Mouse (Mus musculus) 416B (cell line): ENCODE measurements around the gene Lbx1.

Experiments
- DNase-seq: peaks from one replicate; pipeline ENCODE4 v3.0.0; 2011; ENCODE audit warnings: low read depth

Gene Lbx1

DNA sequence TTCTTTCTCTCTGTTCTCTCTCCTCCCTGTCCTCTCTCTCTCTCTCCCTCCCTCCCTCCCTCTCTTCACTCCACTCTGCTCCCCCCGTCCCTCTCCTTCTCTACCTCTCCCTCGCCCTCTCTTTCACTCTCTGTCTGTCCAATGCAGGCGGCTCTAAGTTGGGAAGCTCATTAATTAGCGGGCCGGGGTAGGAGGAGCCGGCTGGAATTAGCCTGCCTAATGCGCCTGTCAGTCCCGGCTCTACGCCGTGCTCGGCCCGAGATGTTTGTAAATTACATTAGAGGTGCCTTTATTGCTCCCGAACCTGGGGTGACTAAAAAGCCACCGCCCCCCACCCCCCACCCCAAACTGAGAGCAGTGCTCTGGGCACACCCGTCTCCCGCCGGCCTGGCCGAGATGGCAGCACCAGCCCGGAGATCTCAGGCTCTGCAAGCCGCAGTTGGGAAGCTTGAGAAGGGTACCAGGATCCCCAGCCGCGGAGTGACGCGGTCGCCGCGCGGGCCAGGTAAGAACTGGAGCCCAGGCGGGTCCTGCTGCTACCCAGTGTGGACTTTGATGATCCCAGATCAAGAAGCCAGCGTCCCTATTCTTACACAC lies at the start of gene Lbx1:
Gene Lbx1, minus strand, starts transcription at position 47 of the 597 bp plus-strand sequence.
- DNase-seq = no peak

DNA sequence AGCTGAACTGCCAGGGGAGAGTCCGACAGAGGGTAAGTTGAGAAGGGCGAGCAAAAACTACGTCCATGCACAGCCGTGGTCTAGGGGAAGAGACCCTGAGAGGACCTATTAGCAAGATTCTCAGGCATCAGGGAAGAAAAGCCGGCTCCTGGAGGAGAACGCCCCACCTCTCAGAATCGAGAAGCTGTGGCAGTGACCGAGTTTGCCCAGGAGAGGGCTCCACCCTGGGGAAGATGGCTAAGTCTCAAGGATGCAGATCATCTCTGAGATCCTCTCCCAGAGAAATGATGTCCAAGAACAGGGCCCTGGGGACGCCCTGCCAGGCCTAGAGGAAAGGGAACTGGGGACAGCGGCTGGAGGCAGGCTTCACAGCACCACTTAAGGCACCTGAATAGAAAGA lies 47.7 kb upstream of the Lbx1 start:
- DNase-seq = peak; percentile 21

DNA sequence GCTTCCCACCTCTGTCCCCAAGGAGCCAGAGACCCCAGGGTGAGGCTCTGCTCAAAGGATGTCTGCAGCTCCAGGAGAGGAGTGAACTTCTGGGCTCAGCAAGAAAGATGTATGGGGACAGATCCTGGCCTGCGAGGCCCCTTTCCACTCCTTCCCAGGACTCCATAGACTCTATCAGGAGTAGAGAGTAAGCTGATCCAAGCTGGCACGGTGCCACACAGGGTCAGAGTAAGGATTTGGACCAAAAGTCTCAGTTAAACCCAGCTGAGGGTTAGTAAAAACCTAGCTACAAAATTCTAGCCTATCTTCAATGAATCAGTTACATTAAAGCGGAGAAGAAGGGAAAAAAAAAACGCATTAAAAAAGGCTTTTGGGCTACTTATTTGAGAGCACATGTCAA lies 40.6 kb upstream of the Lbx1 start:
- DNase-seq = no peak

GRCm38 (mm10) chr19:45271986-45272385 lies 36.4 kb upstream of the Lbx1 start:
- DNase-seq = no peak

- no peak for DNase-seq
Observed at GRCm38 (mm10) chr19:45262995-45263394, 27.4 kb upstream of the Lbx1 start.

DNA sequence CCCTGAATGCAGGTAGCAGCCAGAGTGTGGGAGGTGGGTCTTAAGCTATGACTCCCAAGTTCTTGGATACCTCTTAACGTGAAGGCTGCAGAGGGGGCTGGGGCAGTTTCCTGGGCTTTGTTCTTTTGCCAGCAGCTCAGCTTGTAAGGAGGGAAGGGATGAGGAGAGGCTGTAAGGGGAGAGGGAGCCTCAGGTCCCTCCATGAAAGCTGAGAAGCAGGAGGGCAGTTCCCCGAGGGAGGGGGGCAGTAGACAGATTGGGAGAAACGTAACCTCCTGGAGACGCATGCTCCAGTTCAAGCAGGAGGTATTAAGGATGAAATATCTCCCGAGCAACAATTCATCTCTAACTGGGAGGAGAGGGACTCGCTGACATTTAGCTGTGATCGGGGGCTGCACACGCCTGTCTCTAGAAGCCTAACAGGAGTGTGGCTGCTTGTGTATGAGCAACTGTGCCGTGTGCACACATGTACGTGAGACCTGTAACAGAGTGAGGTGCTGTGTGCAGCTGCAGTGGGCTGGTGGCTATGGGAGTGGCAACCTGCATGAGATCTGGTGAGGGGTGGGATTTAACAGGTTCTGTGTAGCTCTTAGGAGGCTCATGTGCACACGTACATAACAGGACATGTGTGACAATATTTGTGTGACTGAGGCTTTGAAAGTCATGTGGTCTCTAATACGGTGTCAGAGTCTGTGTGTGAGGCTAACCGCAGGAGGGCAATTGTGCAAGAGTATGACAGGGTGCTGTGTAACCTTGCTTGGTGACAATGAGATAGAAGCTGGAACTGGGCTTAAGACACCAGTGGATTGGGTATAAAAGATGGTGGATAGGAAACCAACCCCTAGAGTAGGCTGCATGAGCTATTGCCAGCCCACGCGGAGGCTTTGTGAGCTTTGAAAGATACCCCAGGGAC lies 22.1 kb upstream of the Lbx1 start:
- DNase-seq = peak; percentile 79

DNA sequence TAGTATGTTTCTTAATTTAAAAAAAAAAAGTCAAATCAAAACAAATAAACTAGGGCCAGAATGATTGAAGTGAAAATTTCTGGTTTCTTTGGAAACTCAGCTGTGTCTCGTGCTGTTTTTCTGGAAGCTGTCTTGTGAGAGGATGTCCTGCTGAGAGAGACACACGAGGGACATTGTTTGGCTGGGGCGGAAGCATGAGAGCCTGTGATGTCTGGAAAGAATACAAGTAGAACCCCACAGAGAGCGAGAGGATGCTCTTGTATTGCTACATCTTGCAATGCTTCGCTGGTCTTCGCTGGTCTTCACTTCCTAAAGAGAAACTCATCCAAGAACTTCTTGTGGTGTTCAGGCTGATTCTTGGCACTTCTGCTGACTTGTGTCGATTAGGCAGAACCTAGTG lies 19.2 kb upstream of the Lbx1 start:
- no peak for DNase-seq

- DNase-seq = no peak
Observed at GRCm38 (mm10) chr19:45252436-45252835, 16.8 kb upstream of the Lbx1 start.

GRCm38 (mm10) chr19:45248691-45249090 lies 13.1 kb upstream of the Lbx1 start:
- no peak for DNase-seq

GRCm38 (mm10) chr19:45243918-45244700 lies 8.5 kb upstream of the Lbx1 start:
- DNase-seq = peak; percentile 22

GRCm38 (mm10) chr19:45243264-45243602 lies 7.6 kb upstream of the Lbx1 start:
- DNase-seq = no peak

GRCm38 (mm10) chr19:45242348-45243263 lies 7.0 kb upstream of the Lbx1 start:
- no peak for DNase-seq

- DNase-seq = no peak
Observed at GRCm38 (mm10) chr19:45242017-45242347, 6.4 kb upstream of the Lbx1 start.

GRCm38 (mm10) chr19:45240026-45240425 lies 4.4 kb upstream of the Lbx1 start:
- no peak for DNase-seq

GRCm38 (mm10) chr19:45239191-45239590 lies 3.6 kb upstream of the Lbx1 start:
- no peak for DNase-seq

- DNase-seq = no peak
Observed at GRCm38 (mm10) chr19:45237665-45238209, 2.1 kb upstream of the Lbx1 start.

- no peak for DNase-seq
Observed at GRCm38 (mm10) chr19:45237099-45237498, 1.5 kb upstream of the Lbx1 start.

DNA sequence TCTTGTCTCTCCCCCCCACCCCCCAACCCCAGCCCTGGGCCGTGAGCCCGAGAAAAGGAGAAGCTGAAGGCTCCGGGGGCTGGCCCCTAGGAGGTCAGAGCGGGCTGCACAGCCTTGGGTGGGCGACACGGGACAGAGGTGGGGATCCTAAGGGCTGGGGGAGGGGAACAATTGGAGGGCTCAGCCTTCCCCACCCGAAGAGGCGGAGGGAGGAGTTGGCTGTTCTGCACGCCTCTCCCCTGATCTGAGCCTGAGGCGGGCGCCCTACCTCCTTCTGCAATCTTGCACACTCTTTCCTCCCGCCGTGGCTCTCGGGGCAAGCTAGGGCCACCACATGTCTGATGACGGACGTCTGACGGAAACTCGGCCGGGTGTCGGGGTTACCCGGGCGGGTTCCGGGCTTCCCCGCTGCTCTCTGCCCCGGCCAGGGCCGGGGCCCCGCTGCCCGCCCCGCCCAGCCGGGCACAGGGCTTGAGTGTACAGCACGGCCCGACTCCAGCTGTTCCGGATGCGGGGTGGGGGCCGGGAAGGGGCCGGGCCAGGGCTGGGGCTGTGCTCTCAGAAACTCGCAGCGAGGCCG lies 841 bp upstream of the Lbx1 start:
- DNase-seq = peak; percentile 72

- DNase-seq = no peak
Observed at GRCm38 (mm10) chr19:45235331-45235741, 276 bp downstream of the Lbx1 start.

DNA sequence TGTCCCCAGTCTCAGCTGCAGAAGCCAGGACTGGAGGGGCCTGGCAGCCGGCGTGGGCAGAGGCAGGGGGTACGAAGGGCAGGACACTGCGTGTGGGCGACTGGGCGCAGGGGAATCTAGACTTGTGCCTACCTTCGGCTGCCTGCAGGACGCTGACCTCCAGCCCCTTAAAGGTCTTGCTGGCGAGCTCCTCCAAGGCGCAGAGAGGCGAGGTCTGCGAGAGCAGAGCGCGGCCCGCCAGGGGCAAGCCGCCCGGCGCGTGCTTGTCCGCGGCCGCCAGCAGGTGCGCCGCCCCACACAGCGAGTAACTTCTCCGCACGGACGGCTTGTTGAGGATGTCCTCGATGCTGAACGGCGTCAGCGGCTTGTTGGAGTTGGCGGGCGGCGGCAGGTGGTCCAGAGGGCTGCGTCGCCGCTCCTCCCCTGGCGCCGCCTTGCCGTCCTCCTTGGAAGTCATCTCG lies 811 bp downstream of the Lbx1 start:
- no peak for DNase-seq

DNA sequence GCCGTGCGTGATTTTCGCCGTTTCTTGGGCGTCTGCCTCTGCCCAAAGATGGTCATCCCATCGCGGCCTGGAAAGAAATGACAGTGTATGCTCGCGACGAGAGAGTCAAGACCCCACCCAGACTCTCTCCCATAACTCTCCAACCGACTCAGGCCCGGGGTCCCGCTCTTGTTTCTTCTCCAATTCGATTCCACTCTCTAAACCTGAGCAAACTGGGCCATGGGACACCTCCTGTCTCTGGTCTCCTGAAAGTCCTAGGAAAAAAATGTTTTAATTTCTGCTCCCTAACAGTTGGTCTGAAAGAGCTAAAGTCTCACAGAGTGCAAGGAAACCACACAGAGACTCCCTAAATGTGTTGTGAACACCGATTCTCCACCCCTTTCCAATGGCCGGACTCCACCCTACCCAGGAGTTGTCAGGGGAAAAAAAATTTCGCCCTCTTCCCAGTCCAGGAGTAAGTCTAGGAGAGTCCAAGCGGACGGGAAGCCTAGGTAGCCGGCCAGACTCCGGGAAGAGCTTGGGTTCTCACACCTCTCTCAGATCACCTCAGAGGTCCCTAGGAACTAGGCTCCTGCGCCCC lies 1.3 kb downstream of the Lbx1 start:
- no peak for DNase-seq
